Mouse (Mus musculus): ENCODE measurements around the gene Pim1. TPM values are rescaled to one million over a fixed set of nuclear protein-coding genes. Genes with fewer than 3 reads are reported as not detected.

Pim1 gene
- 1 to 10 TPM; 2.5 to 4.2 TPM for polyA plus RNA-seq (2012; fragmentation: generic; extraction: Trizol)

GRCm38 (mm10) chr17:29490713-29491581 lies at the start of gene Pim1:
Gene Pim1 (plus strand): TSS chr17:29490753.

Other genes starting within 250 kb of the Pim1 start
- 10 to 100 TPM; 30.8 to 49.3 TPM for gene Ppil1, start 226.6 kb upstream of the Pim1 start, polyA plus RNA-seq (2012; fragmentation: generic; extraction: Trizol)
- 100 to 1,000 TPM in 1 of 2 experiments, 10 to 100 TPM in 1; 57.7 to 148 TPM for gene BC004004, start 222.0 kb upstream of the Pim1 start, polyA plus RNA-seq (2012; fragmentation: generic; extraction: Trizol)
- 10 to 100 TPM in 1 of 2 experiments, under 1 TPM in 1; 0.09 to 16.2 TPM for gene Pi16, start 173.1 kb upstream of the Pim1 start, polyA plus RNA-seq (2012; fragmentation: generic; extraction: Trizol)
- 1,000 to 10,000 TPM in 1 of 2 experiments, 100 to 1,000 TPM in 1; 971 to 1,016 TPM for gene Mtch1, start 142.8 kb upstream of the Pim1 start, polyA plus RNA-seq (2012; fragmentation: generic; extraction: Trizol)
- 1 to 10 TPM in 1 of 2 experiments, under 1 TPM in 1; 0.19 to 2.1 TPM for gene Fgd2, start 129.8 kb upstream of the Pim1 start, polyA plus RNA-seq (2012; fragmentation: generic; extraction: Trizol)
- not detected for gene Gm17657, start 58.9 kb downstream of the Pim1 start, polyA plus RNA-seq (2012; fragmentation: generic; extraction: Trizol)
- 10 to 100 TPM in 1 of 2 experiments, 1 to 10 TPM in 1; 5.3 to 12.6 TPM for gene Tbc1d22b, start 59.0 kb downstream of the Pim1 start, polyA plus RNA-seq (2012; fragmentation: generic; extraction: Trizol)
- under 1 TPM in 1 of 2 experiments, not detected in 1; 0.05 TPM for gene Tmem217, start 61.6 kb downstream of the Pim1 start, polyA plus RNA-seq (2012; fragmentation: generic; extraction: Trizol)
- gene Rnf8, start 124.0 kb downstream of the Pim1 start, polyA plus RNA-seq (2012; fragmentation: generic; extraction: Trizol) = 10 to 100 TPM; 11.1 to 28.3 TPM
- 1 to 10 TPM in 1 of 2 experiments, under 1 TPM in 1; 0.09 to 1.2 TPM for gene Gm28043, start 124.1 kb downstream of the Pim1 start, polyA plus RNA-seq (2012; fragmentation: generic; extraction: Trizol)
- 10 to 100 TPM; 33.5 to 53.6 TPM for gene Cmtr1, start 169.8 kb downstream of the Pim1 start, polyA plus RNA-seq (2012; fragmentation: generic; extraction: Trizol)
- 10 to 100 TPM; 16.8 to 18.9 TPM for gene Ccdc167, start 226.3 kb downstream of the Pim1 start, polyA plus RNA-seq (2012; fragmentation: generic; extraction: Trizol)

Measured in C3H10T1/2 (cell line).